In genomic region chr12:103389982-103390381, GRCm38 (mm10) we compare ENCODE assay signal across 9 mouse cellular contexts. TPM values are rescaled to one million over a fixed set of nuclear protein-coding genes. Genes with fewer than 3 reads are reported as not detected.
DNase-seq lines count a peak whose midpoint lies in the region; ATAC-seq lines count a peak whose summit lies in the region.
"Had no signal": no experiment of that assay in that cellular context is flagged by ENCODE, and none has a peak within 500 bp of the region (broad histone marks: within the 10 kb centered on the region; RNA-seq: fewer than 3 reads in every experiment).

No protein-coding gene starts in this region.

- WGBS in heart, embryonic 11.5 days (ENCODE audit: insufficient replicate concordance), result 62% methylated on average over 4 of the region's 4 CpGs
- WGBS in liver, embryonic 12.5 days (ENCODE audit: insufficient replicate concordance), result 55% methylated on average over 4 of the region's 4 CpGs
- 74% methylated on average over 4 of the region's 4 CpGs for WGBS in stomach, embryonic 16.5 days

- H3K4me3 ChIP-seq in heart, embryonic 11.5 days (ENCODE audit: low read depth, low read length), result peak overlapping the region; percentile 77
- peak overlapping the region; percentile 92 for H3K4me3 ChIP-seq in liver, embryonic 12.5 days
- no peak overlapping the region for H3K4me3 ChIP-seq in stomach, embryonic 16.5 days (replicated peaks; ENCODE audit: low read length)

- intact Hi-C loops in heart, postnatal 10 days (cut with DNase I), result no loop called here

- peak overlapping the region; percentile 35; the same call in 1 of the 2 replicates for H3K9ac ChIP-seq in heart, embryonic 11.5 days (ENCODE audit: low read depth, low read length)
- peak overlapping the region; percentile 98 for H3K9ac ChIP-seq in liver, embryonic 12.5 days
- H3K9ac ChIP-seq in stomach, embryonic 16.5 days (ENCODE audit: low read length), result 0 out of 2 replicates have a peak overlapping the region, but pooled peaks have one; percentile 13

- no peak for DNase-seq in heart, postnatal 10 days
- DNase-seq in lung, postnatal 36 days, result peak; percentile 18
- DNase-seq in lung, postnatal 10 days, result no peak
- DNase-seq in layer of hippocampus, adult 9-11 months, result no peak
- DNase-seq in right cerebral cortex, postnatal 25 days, result no peak
- DNase-seq: kidney, postnatal 4 days had no signal

- 0 out of 2 replicates have a peak overlapping the region, but pooled peaks have one; percentile 15 for H3K27ac ChIP-seq in heart, embryonic 11.5 days (ENCODE audit: low read depth, low read length)
- peak overlapping the region; percentile 91 for H3K27ac ChIP-seq in liver, embryonic 12.5 days
- H3K27ac ChIP-seq in stomach, embryonic 16.5 days (ENCODE audit: low read length), result no peak overlapping the region

- no peaks in the 10 kb centered on the region for H3K27me3 ChIP-seq in heart, embryonic 11.5 days (ENCODE audit: control insufficient read depth, insufficient read depth, low read length)
- H3K27me3 ChIP-seq in liver, embryonic 12.5 days (replicated peaks), result no peaks in the 10 kb centered on the region
- no peaks in the 10 kb centered on the region for H3K27me3 ChIP-seq in stomach, embryonic 16.5 days (ENCODE audit: control insufficient read depth, insufficient read depth, low read length)

- no peaks in the 10 kb centered on the region for H3K9me3 ChIP-seq in heart, embryonic 11.5 days (replicated peaks; ENCODE audit: control insufficient read depth, low read length)
- H3K9me3 ChIP-seq in liver, embryonic 12.5 days (replicated peaks), result no peaks in the 10 kb centered on the region
- H3K9me3 ChIP-seq in stomach, embryonic 16.5 days (replicated peaks; ENCODE audit: control insufficient read depth, low read length), result no peaks in the 10 kb centered on the region

- no peaks in the 10 kb centered on the region for H3K36me3 ChIP-seq in heart, embryonic 11.5 days (ENCODE audit: control insufficient read depth, insufficient read depth, low read length)
- peaks cover 20% of the 10 kb centered on the region for H3K36me3 ChIP-seq in liver, embryonic 12.5 days
- H3K36me3 ChIP-seq in stomach, embryonic 16.5 days (ENCODE audit: control insufficient read depth, insufficient read depth, low read length), result no peaks in the 10 kb centered on the region

- ATAC-seq in heart, embryonic 11.5 days (replicated peaks; ENCODE audit: insufficient number of reproducible peaks, low FRiP score, low TSS enrichment), result no peak
- ATAC-seq in liver, embryonic 12.5 days, result no peak
- ATAC-seq in stomach, embryonic 16.5 days (ENCODE audit: insufficient read depth, low FRiP score), result no peak

- H3K4me1 ChIP-seq in heart, embryonic 11.5 days (ENCODE audit: control insufficient read depth, insufficient read depth, low read length), result peaks cover 41% of the 10 kb centered on the region
- H3K4me1 ChIP-seq in liver, embryonic 12.5 days, result peaks cover 76% of the 10 kb centered on the region
- peaks cover 4% of the 10 kb centered on the region; the same call in 1 of the 2 replicates for H3K4me1 ChIP-seq in stomach, embryonic 16.5 days (ENCODE audit: control insufficient read depth, insufficient read depth, low read length)

- peak overlapping the region; percentile 81 for H3K4me2 ChIP-seq in heart, embryonic 11.5 days
- H3K4me2 ChIP-seq in liver, embryonic 12.5 days, result peak overlapping the region; percentile 81
- H3K4me2 ChIP-seq in stomach, embryonic 16.5 days (ENCODE audit: low read depth, low read length), result no peak overlapping the region

RNA-seq across cellular contexts. Expression of gene Otub2, which starts 1.5 kb away (rescaled TPM):
- polyA plus RNA-seq in heart, embryonic 11.5 days (2014; fragmentation: Nextera tagmentation; extraction: Ambion mirVana), result 20.1 and 24.3 TPM in 2 replicates
- total RNA-seq in heart, postnatal 10 days (2021), result 1 to 10 TPM; 2.7 to 3.4 TPM
- 24.2 and 26.2 TPM in 2 replicates for polyA plus RNA-seq in liver, embryonic 12.5 days (2016; fragmentation: Nextera tagmentation; extraction: Ambion mirVana)
- polyA plus RNA-seq in stomach, embryonic 16.5 days (2015; fragmentation: Nextera tagmentation; extraction: Ambion mirVana), result 10.6 and 12.2 TPM in 2 replicates

RNA-seq across cellular contexts. Expression of gene 9330161L09Rik, which starts 17.6 kb away (rescaled TPM):
- 0.52 and 0.53 TPM in 2 replicates for polyA plus RNA-seq in heart, embryonic 11.5 days (2014; fragmentation: Nextera tagmentation; extraction: Ambion mirVana)
- total RNA-seq in heart, postnatal 10 days (2021), result 1 to 10 TPM in 1 of 2 experiments, under 1 TPM in 1; 0.97 to 1.8 TPM
- 0.18 and 0.24 TPM in 2 replicates for polyA plus RNA-seq in liver, embryonic 12.5 days (2016; fragmentation: Nextera tagmentation; extraction: Ambion mirVana)
- 0.18 and 0.39 TPM in 2 replicates for polyA plus RNA-seq in stomach, embryonic 16.5 days (2015; fragmentation: Nextera tagmentation; extraction: Ambion mirVana)

RNA-seq across cellular contexts. Expression of gene Asb2, which starts 34.2 kb away (rescaled TPM):
- polyA plus RNA-seq in heart, embryonic 11.5 days (2014; fragmentation: Nextera tagmentation; extraction: Ambion mirVana), result 225 and 236 TPM in 2 replicates
- 100 to 1,000 TPM; 406 to 430 TPM for total RNA-seq in heart, postnatal 10 days (2021)
- 1.1 and 1.2 TPM in 2 replicates for polyA plus RNA-seq in liver, embryonic 12.5 days (2016; fragmentation: Nextera tagmentation; extraction: Ambion mirVana)
- 26.3 and 27.7 TPM in 2 replicates for polyA plus RNA-seq in stomach, embryonic 16.5 days (2015; fragmentation: Nextera tagmentation; extraction: Ambion mirVana)

RNA-seq across cellular contexts. Expression of gene Ddx24, which starts 35.6 kb away (rescaled TPM):
- 72.5 and 74.2 TPM in 2 replicates for polyA plus RNA-seq in heart, embryonic 11.5 days (2014; fragmentation: Nextera tagmentation; extraction: Ambion mirVana)
- 10 to 100 TPM; 82.2 to 94.5 TPM for total RNA-seq in heart, postnatal 10 days (2021)
- polyA plus RNA-seq in liver, embryonic 12.5 days (2016; fragmentation: Nextera tagmentation; extraction: Ambion mirVana), result 69.1 and 72.6 TPM in 2 replicates
- 79.8 and 85.7 TPM in 2 replicates for polyA plus RNA-seq in stomach, embryonic 16.5 days (2015; fragmentation: Nextera tagmentation; extraction: Ambion mirVana)

RNA-seq across cellular contexts. Expression of gene Ifi27, which starts 44.0 kb away (rescaled TPM):
- polyA plus RNA-seq in heart, embryonic 11.5 days (2014; fragmentation: Nextera tagmentation; extraction: Ambion mirVana), result 11.5 and 12.1 TPM in 2 replicates
- 100 to 1,000 TPM in 1 of 2 experiments, 10 to 100 TPM in 1; 75.4 to 153 TPM for total RNA-seq in heart, postnatal 10 days (2021)
- polyA plus RNA-seq in liver, embryonic 12.5 days (2016; fragmentation: Nextera tagmentation; extraction: Ambion mirVana), result 9.8 and 11.6 TPM in 2 replicates
- 49.3 and 56.6 TPM in 2 replicates for polyA plus RNA-seq in stomach, embryonic 16.5 days (2015; fragmentation: Nextera tagmentation; extraction: Ambion mirVana)

Comparison
In these comparisons a context has a peak if more than half of its experiments do, and no peak if none do; other contexts are left out.
1. H3K9ac ChIP-seq: peak in every context shown above with its lines; median percentile 98 in liver, embryonic 12.5 days; 35 in heart, embryonic 11.5 days; 13 in stomach, embryonic 16.5 days.
2. RNA of gene Asb2, which starts 34.2 kb away (polyA plus RNA-seq): 225 to 236 TPM in heart, embryonic 11.5 days and 26.3 to 27.7 TPM in stomach, embryonic 16.5 days; 1.1 to 1.2 TPM in liver, embryonic 12.5 days; every median in the first group is over 10 times any median in the second.